Mouse (Mus musculus) liver, embryonic 14.5 days (tissue): ENCODE data around the gene Btbd11. TPM values are rescaled to one million over a fixed set of nuclear protein-coding genes. Genes with fewer than 3 reads are reported as not detected.
"Not testable (repeated sequence)": the region's sequence is repeated elsewhere in the genome, so short reads cannot be mapped to it uniquely, and the experiment has no call there.

Source experiments
- ATAC-seq: fragments of 200-750 bp; cut with Nextera tagmentation; 2 replicates; pipeline ENCODE4 v1.8.0; 2017; ENCODE audit warnings: moderate number of reproducible peaks, mild to moderate bottlenecking, moderate library complexity; ENCODE audit not compliant: insufficient read depth
- DNase-seq, 3 experiments: peaks; one replicate each; pipeline ENCODE4 v3.0.0-alpha.2; 2012 to 2013; ENCODE audit warnings: low read depth in 3 of 3, low spot score in 3 of 3
- H3K27ac ChIP-seq: fragments of 300-500 bp; sonication (generic); 2 replicates; pipeline ENCODE4 v1.5.1; 2014; ENCODE audit warnings: moderate library complexity, mild to moderate bottlenecking, control low read depth, inconsistent platforms
- H3K27me3 ChIP-seq: fragments of 300-500 bp; sonication (generic); 2 replicates; pipeline ENCODE4 v1.6.1; 2014; ENCODE audit warnings: mild to moderate bottlenecking, low read length, moderate library complexity; ENCODE audit not compliant: control insufficient read depth, insufficient read depth
- H3K36me3 ChIP-seq: fragments of 300-500 bp; sonication (generic); replicated peaks from 2 replicates; pipeline ENCODE4 v1.6.1; 2014; ENCODE audit warnings: low read depth; ENCODE audit not compliant: control insufficient read depth, insufficient read depth
- H3K4me1 ChIP-seq, 2 experiments: fragments of 200-500 bp in 1 of 2; fragments of 300-500 bp in 1 of 2; sonication (generic) in 1 of 2; replicated peaks; 2 replicates each; pipeline ENCODE4 v1.6.1; 2012 to 2014; ENCODE audit warnings: antibody characterized with exemption in 1 of 2, inconsistent platforms in 1 of 2, low read length in 1 of 2; ENCODE audit not compliant: control insufficient read depth in 2 of 2, insufficient read depth in 2 of 2
- H3K4me2 ChIP-seq: fragments of 300-500 bp; sonication (generic); 2 replicates; pipeline ENCODE4 v1.6.1; 2014; ENCODE audit warnings: low read depth, mild to moderate bottlenecking, control low read depth, moderate library complexity
- H3K4me3 ChIP-seq, 2 experiments: fragments of 200-500 bp in 1 of 2; fragments of 300-500 bp in 1 of 2; sonication (generic) in 1 of 2; 2 replicates each; pipeline ENCODE4 v1.5.1; 2012 to 2014; ENCODE audit warnings: low read depth in 2 of 2, low read length in 2 of 2, mild to moderate bottlenecking in 2 of 2, control low read depth in 1 of 2, inconsistent platforms in 1 of 2, moderate library complexity in 1 of 2; ENCODE audit not compliant: insufficient read depth in 1 of 2
- H3K9ac ChIP-seq: fragments of 300-500 bp; sonication (generic); replicated peaks from 2 replicates; pipeline ENCODE4 v1.6.1; 2014; ENCODE audit warnings: mild to moderate bottlenecking, control low read depth, moderate library complexity
- H3K9me3 ChIP-seq: fragments of 300-500 bp; sonication (generic); 2 replicates; pipeline ENCODE4 v1.6.1; 2016; ENCODE audit warnings: low read length, mixed read lengths; ENCODE audit not compliant: control insufficient read depth
- CTCF ChIP-seq: IDR thresholded peaks from 2 replicates; pipeline ENCODE4 v1.5.1; 2016; ENCODE audit warnings: antibody characterized with exemption, low read depth, control low read depth
- EP300 ChIP-seq: IDR thresholded peaks from 2 replicates; pipeline ENCODE4 v1.6.1; 2016; ENCODE audit warnings: antibody characterized with exemption, low read depth
- WGBS: fragments of 180-500 bp; shearing (Covaris S2); extraction: QIAGEN DNeasy Blood & Tissue Kit; methylation state at CpG from one replicate; pipeline ENCODE4 v1.1.7; 2014; ENCODE audit not compliant: insufficient replicate concordance; 5-methylcytosine and 5-hydroxymethylcytosine counted together
- polyA plus RNA-seq, 2 experiments: library from polyadenylated mRNA; depleted of rRNA in 1 of 2; stranded (reverse) in 1 of 2; unstranded in 1 of 2; fragments of >200 nt; fragmentation: Nextera tagmentation in 1 of 2; extraction: Ambion mirVana in 1 of 2; gene quantifications; 2 replicates each; pipeline versions ENCODE4 v1.2.1 to v1.2.3; 2012 to 2014

Gene Btbd11
- polyA plus RNA-seq, 2 experiments = 0.22 to 0.32 TPM

- no peaks in the 10 kb centered on the region for H3K4me1 ChIP-seq
- no peaks in the 10 kb centered on the region for H3K27me3 ChIP-seq
- DNase-seq (no peak), ATAC-seq (no peak)
- H3K4me2 ChIP-seq = no peak overlapping the region
- H3K9ac ChIP-seq = no peak overlapping the region
- H3K9me3 ChIP-seq = no peaks in the 10 kb centered on the region
- no peak overlapping the region for H3K27ac ChIP-seq
- no peaks in the 10 kb centered on the region for H3K36me3 ChIP-seq
- WGBS = 76% methylated on average over 9 of the region's 9 CpGs
- no peak overlapping the region for H3K4me3 ChIP-seq
- no peak for TF ChIP-seq EP300
Observed at GRCm38 (mm10) chr10:85682446-85682845, 295.8 kb downstream of the Btbd11 start.

- WGBS = 42% methylated on average over 2 of the region's 2 CpGs
- H3K9me3 ChIP-seq, H3K4me3 ChIP-seq, H3K4me2 ChIP-seq, H3K36me3 ChIP-seq, H3K27ac ChIP-seq, DNase-seq, H3K27me3 ChIP-seq, H3K4me1 ChIP-seq, H3K9ac ChIP-seq, ATAC-seq: not testable (repeated sequence)
Observed at GRCm38 (mm10) chr10:85694429-85694828, 307.8 kb downstream of the Btbd11 start.

GRCm38 (mm10) chr10:85699721-85700120, 313.1 kb downstream of the Btbd11 start:
- DNase-seq (no peak), ATAC-seq (no peak)
- H3K9ac ChIP-seq = no peak overlapping the region
- H3K4me1 ChIP-seq = no peaks in the 10 kb centered on the region
- H3K4me2 ChIP-seq = no peak overlapping the region
- H3K4me3 ChIP-seq = no peak overlapping the region
- H3K27me3 ChIP-seq = no peaks in the 10 kb centered on the region
- H3K36me3 ChIP-seq = no peaks in the 10 kb centered on the region
- no peak for TF ChIP-seq CTCF
- no peaks in the 10 kb centered on the region for H3K9me3 ChIP-seq
- H3K27ac ChIP-seq = no peak overlapping the region

- 70% methylated on average over 4 of the region's 4 CpGs for WGBS
Observed at GRCm38 (mm10) chr10:85709790-85710189, 323.2 kb downstream of the Btbd11 start.

More at GRCm38 (mm10) chr10:85709790-85710189, 323.2 kb downstream of the Btbd11 start:
- not testable (repeated sequence) for ATAC-seq, DNase-seq, H3K9ac ChIP-seq, H3K4me3 ChIP-seq, H3K27ac ChIP-seq, H3K4me2 ChIP-seq, H3K9me3 ChIP-seq, H3K36me3 ChIP-seq, H3K27me3 ChIP-seq, H3K4me1 ChIP-seq

Other genes with a start within 250 kb of the Btbd11 start
- 1.8 and 2.3 TPM in 2 replicates for gene Cry1, start 201.8 kb upstream of the Btbd11 start, polyA plus RNA-seq (2012; rRNA removed)
- gene Cry1, start 201.8 kb upstream of the Btbd11 start, polyA plus RNA-seq (2014; fragmentation: Nextera tagmentation; extraction: Ambion mirVana) = 4.2 and 4.4 TPM in 2 replicates